Mouse (Mus musculus) ovary, adult 2 months (tissue): ENCODE results near the gene Dpep2nb. TPM values are rescaled to one million over a fixed set of nuclear protein-coding genes. Genes with fewer than 3 reads are reported as not detected.

ENCODE experiments used
- polyA plus RNA-seq: library from polyadenylated mRNA; depleted of rRNA; stranded (reverse); fragments of >200 nt; gene quantifications from 2 replicates; pipeline ENCODE4 v1.2.3, GENCODE M21; 2012; rRNA removed

Gene Dpep2nb
- polyA plus RNA-seq, result not detected in 2 replicates

DNA sequence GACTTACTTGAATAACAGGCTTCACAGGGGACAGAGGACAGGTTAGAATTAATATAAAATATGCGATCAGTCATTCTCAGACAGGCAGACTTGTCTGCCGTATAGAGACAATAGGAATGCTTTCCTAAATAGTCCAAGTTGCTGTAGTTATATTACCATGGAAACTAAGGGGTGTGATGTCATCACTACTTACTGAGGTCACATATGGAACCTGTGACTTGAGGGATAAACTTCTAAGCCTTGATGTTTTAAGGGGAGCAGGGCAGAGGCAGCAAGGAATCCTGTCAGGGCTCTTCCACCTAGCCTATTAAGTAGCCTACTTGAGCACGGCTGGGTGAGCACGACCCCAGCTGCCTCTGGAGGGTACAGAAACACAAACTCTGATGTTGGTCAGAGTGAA, at the start of gene Dpep2nb:
Gene Dpep2nb, minus strand, starts transcription at position 101 of the 400 bp plus-strand sequence.

DNA sequence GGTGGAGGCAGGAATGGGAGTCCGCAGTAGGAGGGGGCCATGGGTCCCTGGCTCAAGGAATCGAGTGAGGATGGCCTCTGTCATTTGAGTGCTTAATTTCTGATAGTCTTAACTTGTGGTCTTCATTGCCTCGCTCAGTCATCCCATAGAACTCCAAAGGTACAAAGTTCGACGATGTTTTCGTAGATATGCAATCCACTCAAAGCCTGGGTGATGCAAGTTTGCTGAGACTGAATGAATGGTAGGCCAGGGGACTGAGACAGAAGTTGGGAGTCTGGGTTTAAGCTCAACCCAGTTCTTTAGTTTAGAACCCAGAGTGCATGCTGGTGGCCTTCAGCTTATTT, 5.8 kb upstream of the Dpep2nb start, which contains the start of gene Ddx28:
Gene Ddx28, minus strand, starts transcription at position 240 of the 344 bp plus-strand sequence.

DNA sequence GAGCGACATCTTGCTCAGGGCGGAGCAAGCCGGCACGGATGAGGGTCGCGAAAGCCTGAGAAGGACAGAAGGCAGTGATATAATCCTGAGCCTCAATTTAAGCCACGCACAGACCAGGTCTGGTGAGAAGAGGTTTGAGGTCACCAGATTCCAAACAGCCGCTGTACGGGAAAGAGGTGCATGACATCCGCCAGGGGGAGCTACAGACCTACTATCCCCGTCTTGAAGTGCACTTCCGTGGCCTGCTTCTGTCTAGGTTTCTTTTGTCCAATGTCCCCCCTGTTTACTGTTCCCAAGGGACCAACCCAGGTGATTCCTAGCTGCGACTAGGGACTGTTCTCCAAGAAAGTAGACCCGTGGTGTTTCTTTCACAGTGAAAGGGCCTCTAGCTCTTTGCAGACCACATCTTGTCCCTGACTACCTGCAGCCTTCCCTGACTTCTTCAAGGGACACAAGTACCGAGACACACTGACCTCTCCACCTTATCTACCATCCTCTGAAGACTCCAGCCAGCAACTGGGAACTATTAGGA, 14.9 kb downstream of the Dpep2nb start, which contains the start of gene Dus2:
Gene Dus2, plus strand, starts transcription at position 482 of the 532 bp plus-strand sequence.

DNA sequence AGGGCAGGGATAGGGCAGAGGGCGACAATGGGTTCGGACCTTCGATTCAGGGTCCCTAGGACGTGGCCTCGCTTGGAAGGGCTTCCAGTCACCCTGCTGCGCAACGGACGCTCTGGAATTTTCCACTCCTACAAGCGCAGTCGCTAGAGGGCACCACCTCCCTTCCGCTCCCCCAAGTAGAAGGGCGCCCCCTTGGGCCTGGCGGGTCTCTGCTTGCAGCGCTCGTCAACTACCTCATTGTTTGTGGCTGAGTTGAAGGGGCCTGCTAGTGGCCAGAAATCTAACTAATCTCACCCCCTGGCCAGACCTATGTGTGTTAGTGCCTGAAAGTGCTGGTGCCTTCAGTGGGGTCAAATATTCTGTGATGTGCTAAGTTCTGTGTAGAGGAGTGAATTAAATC, 26.4 kb downstream of the Dpep2nb start, which contains the start of gene Dpep3:
Gene Dpep3, minus strand, starts transcription at position 105 of the 400 bp plus-strand sequence.

DNA sequence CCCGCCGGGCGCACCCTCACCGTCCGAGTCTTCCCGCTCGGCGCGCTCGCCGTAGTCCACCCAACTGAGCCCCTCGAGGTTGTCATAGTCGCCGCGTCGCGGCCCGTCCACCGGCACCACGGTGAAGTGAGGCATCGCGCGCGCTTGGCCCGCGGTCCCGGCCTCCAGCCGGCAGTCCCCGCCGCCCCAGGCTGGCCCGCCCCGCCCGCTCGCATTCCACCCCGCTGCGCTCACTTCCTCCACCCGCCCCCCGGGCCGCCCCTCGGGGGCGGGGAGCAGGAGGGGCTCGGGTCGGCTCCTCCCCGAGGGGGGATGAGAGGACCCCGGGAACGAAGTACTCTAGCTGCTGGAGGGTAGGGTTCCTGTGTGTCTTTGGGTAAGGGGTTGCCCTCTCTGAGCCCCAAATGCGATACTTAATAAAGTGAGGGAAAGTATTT, 39.9 kb downstream of the Dpep2nb start, which contains the start of gene Slc12a4:
Gene Slc12a4, minus strand, starts transcription at position 193 of the 437 bp plus-strand sequence.

Other genes starting within 250 kb of the Dpep2nb start
- 22.0 and 24.5 TPM in 2 replicates for gene Gfod2, start 247.3 kb downstream of the Dpep2nb start, polyA plus RNA-seq
- 32.9 and 33.2 TPM in 2 replicates for gene Ranbp10, start 178.6 kb downstream of the Dpep2nb start, polyA plus RNA-seq
- gene Tsnaxip1, start 178.2 kb downstream of the Dpep2nb start, polyA plus RNA-seq, result 0.83 and 0.91 TPM in 2 replicates
- 25.1 and 31.5 TPM in 2 replicates for gene Cenpt, start 152.7 kb downstream of the Dpep2nb start, polyA plus RNA-seq
- 123 and 125 TPM in 2 replicates for gene Thap11, start 150.8 kb downstream of the Dpep2nb start, polyA plus RNA-seq
- 43.3 and 62.6 TPM in 2 replicates for gene Nutf2, start 145.4 kb downstream of the Dpep2nb start, polyA plus RNA-seq
- gene Edc4, start 125.1 kb downstream of the Dpep2nb start, polyA plus RNA-seq, result 140 and 149 TPM in 2 replicates
- gene Nrn1l, start 112.4 kb downstream of the Dpep2nb start, polyA plus RNA-seq, result 9.7 and 9.8 TPM in 2 replicates
- 75.9 and 81.9 TPM in 2 replicates for gene Pskh1, start 105.5 kb downstream of the Dpep2nb start, polyA plus RNA-seq
- 4.0 and 6.0 TPM in 2 replicates for gene Ctrl, start 72.1 kb downstream of the Dpep2nb start, polyA plus RNA-seq
- gene Psmb10, start 67.5 kb downstream of the Dpep2nb start, polyA plus RNA-seq, result 143 and 177 TPM in 2 replicates
- gene Lcat, start 62.6 kb downstream of the Dpep2nb start, polyA plus RNA-seq, result 5.1 and 8.3 TPM in 2 replicates
- gene Slc12a4, start 39.9 kb downstream of the Dpep2nb start, polyA plus RNA-seq, result 97.5 and 103 TPM in 2 replicates
- 0.49 and 0.52 TPM in 2 replicates for gene Dpep3, start 26.5 kb downstream of the Dpep2nb start, polyA plus RNA-seq
- gene Dus2, start 14.6 kb downstream of the Dpep2nb start, polyA plus RNA-seq, result 10.5 and 12.3 TPM in 2 replicates
- gene Ddx28, start 5.9 kb upstream of the Dpep2nb start, polyA plus RNA-seq, result 14.6 and 19.5 TPM in 2 replicates
- gene Nfatc3, start 52.9 kb upstream of the Dpep2nb start, polyA plus RNA-seq, result 21.8 and 35.0 TPM in 2 replicates
- gene Esrp2, start 131.0 kb upstream of the Dpep2nb start, polyA plus RNA-seq, result 20.6 and 21.5 TPM in 2 replicates
- gene Pla2g15, start 144.4 kb upstream of the Dpep2nb start, polyA plus RNA-seq, result 23.2 and 23.3 TPM in 2 replicates
- 48.7 and 68.6 TPM in 2 replicates for gene Slc7a6, start 162.9 kb upstream of the Dpep2nb start, polyA plus RNA-seq
- 23.7 and 26.1 TPM in 2 replicates for gene Slc7a6os, start 205.0 kb upstream of the Dpep2nb start, polyA plus RNA-seq
- 44.0 and 46.4 TPM in 2 replicates for gene Prmt7, start 205.0 kb upstream of the Dpep2nb start, polyA plus RNA-seq